Mouse (Mus musculus) activated CD4-positive, CD25-positive, alpha-beta regulatory T cell, adult 4 months (primary cell): ENCODE measurements around the gene Ciart. TPM values are rescaled to one million over a fixed set of nuclear protein-coding genes. Genes with fewer than 3 reads are reported as not detected.
"Not testable (repeated sequence)": the region's sequence is repeated elsewhere in the genome, so short reads cannot be mapped to it uniquely, and the experiment has no call there.

ENCODE experiments used
- ATAC-seq: one replicate; pipeline ENCODE4 v1.8.0; 2017
- polyA plus RNA-seq, 2 experiments: library from polyadenylated mRNA; unstranded; fragments of 100-300 nt; shearing (Covaris generic); gene quantifications; one replicate each; pipeline ENCODE4 v1.2.1; 2017

The Ciart gene
- polyA plus RNA-seq, 2 experiments from 2014 or later = 4.4 to 7.0 TPM

DNA sequence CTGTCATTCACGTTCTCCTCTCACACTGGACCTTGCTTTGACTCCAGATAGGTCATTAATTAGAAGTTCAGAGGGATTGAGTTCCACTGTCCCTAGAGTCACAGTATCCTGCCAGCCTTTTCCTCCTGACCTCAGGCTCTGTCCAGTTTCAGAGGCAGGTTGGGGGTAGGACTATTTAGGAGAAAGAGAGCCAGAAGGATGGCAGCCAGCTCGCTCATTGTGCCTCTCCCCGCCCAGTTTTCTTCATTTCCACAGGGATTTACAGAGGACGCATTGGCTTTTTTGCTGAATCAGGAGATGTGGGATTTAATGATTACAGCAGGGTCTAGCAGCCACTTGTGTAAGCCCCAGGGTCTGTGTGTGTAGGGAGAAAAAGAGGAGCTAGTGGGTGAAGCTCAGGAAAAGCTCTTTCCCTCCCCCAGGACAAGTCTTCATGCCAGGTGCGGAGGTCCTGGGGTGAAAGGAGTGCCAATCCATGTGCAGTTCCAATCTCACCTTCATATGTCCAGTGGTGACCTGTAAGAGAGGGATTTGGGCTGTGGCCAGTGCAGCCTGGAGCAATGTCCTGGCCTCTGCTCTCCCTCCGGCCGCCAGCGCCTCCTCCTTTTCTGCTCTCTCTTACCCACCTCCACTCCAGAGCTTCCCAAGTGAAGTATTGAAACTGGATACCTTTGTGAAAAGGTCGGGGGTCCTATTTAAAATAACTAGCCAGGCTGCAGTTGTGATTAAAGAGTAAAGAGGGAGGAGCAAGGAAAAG lies 19.7 kb upstream of the Ciart start:
- ATAC-seq = no peak

DNA sequence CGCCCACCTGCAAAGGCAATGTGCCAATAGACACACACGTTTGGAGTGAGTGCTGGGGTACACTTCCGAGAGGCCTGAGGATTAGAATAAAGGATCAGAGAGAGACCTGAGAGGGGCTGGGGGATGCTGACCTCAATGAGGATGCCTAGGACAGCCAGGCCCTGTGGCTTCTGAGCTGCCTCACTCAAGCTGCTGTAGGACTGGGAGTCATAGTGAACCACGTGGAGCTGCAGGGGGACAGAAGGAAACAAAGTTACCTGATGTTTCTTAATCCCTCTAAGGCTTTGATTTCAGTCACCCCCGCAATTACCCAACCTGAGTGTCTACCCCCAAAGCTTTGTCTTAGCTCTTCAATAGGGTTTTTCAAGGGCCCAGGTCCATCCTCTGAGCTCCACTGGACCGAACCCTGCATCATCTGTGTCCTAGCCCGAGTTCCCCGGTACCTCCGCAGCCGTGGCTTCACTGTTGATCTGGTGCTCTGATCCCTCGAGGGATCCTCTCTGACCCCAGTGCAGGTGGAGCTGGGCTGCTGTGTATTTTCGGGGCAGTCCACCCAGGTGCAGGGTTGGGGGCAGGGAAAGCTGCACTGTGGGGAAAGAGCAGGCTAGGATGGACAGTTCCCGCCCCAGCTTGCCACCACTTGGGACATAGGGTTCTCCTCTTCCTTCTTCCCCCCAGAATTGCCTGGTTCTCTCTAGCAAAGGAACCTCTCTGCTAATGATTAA lies 17.9 kb upstream of the Ciart start:
- no peak for ATAC-seq

DNA sequence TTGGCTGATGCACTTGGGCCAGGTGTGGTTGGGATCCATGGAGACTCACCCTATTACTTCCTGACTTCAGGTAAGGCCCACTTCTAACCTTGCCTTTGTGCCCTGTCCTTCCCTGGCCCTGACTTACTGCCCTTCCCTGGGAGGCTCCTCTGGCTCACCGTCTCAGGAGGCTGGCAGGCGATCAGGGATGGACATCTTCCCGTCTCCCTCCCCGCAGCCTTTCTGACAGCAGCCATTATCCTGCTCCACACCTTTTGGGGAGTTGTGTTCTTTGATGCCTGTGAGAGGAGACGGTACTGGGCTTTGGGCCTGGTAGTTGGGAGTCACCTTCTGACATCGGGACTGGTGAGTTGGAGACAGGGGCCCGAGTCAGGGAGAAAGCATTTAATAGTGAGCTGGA lies 13.4 kb upstream of the Ciart start:
- ATAC-seq = not testable (repeated sequence)

GRCm38 (mm10) chr3:95894317-95895160 lies 12.5 kb upstream of the Ciart start:
- no peak for ATAC-seq

DNA sequence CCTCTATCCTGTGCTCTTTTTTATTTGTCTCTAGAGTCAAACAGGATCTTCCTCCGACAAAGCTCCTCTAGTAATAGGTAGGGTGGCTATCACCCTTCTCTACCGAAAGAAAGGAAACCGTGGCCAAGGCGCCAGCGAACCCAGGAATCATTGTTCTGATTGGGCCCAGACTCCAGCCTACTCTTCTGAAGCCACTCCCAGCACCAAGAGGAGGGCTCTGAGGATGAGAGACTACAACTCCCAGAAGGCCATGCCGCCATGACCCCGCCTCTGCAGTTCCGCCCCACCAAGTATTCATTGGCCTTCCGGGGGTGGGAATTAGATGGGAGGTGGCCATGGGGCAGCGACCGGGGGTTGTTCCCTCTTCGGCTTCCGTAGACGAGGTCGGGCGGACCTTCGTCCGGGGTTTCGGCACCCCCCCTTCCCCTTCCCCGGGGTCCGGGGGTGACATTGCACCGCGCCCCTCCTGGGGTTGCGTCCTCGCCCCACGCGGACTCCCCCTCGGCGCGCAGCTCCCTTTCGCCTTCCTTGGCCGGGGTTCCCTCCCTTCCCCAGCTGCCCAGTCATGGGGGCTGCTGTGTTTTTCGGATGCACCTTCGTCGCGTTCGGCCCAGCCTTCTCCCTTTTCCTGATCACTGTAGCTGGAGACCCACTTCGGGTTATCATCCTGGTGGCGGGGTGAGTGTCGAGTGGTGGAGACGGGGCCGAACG lies 11.7 kb upstream of the Ciart start, which contains the start of gene Aph1a:
Gene Aph1a (plus strand): TSS at position 364 of the 711 bp plus-strand sequence.
- ATAC-seq = peak; percentile 99

DNA sequence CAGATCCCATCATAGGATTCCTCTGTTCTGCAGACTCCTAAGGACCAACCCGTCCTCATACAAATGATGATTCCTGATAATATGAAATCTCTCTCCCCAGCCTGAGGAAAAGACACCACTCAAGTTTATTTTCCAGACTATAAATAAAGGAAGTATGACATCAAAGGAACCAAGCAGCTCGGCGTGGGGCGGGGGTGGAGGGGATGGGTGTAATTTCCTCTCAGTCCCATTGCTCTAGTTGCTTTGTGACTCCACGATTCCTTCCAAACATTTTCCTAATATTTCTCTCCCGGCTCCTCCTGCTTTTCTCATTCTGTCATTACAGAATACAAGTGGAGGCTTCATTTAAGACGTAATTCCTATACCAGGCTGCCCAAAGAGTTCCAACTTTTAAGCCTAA lies 11.1 kb upstream of the Ciart start:
- ATAC-seq = no peak

DNA sequence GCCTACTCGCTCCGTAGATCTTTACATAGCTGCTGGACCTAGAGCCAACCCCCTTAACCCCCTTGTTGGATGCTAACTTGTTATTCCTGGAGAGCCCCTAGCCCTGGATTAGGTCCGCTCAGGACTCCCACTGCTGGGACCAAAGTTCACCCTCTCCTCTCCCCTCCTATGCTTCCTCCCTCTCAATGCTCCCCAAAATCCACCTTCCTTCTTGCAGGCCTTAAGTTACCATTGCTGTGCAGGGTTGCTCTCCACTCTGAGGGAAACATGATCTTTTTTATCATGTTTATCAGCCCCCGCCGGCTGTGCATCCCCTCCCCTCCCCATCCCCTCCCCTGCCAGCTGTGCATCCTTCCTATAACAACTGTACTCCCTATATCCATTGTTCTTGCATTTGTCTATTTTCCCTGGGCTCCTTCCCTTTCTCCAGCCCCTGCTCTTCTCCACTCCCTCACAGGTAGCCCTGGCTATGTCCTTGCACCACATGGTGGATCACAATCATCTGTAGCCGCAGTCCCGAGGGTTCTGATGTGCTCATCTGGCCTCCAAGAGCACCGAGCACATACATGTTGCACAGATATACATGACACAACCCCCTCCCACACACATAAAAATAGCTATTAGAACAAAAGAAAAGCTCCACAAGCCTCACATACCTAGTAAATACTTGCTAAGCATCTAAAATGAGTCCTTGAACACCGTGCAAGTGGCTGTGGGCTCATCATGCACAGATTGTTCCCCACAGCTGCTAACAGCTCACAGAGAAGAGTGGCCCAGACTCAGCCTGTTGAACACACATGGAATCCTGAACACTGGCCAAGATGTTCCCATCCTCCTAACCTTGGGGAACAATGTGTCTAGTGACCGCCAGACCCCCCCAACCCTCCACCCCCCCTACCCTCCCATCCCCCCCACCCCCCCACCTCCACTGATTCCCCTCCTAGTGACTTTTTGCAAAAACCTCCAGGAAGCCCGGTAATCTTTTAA lies 10.3 kb upstream of the Ciart start:
- no peak for ATAC-seq

- no peak for ATAC-seq
Measured at GRCm38 (mm10) chr3:95891211-95892065, 9.4 kb upstream of the Ciart start, which contains the start of gene BC028528. Gene BC028528 (minus strand): TSS chr3:95892005.

- ATAC-seq = no peak
Measured at GRCm38 (mm10) chr3:95889664-95890063, 7.6 kb upstream of the Ciart start.

GRCm38 (mm10) chr3:95887596-95887995 lies 5.5 kb upstream of the Ciart start:
- no peak for ATAC-seq

DNA sequence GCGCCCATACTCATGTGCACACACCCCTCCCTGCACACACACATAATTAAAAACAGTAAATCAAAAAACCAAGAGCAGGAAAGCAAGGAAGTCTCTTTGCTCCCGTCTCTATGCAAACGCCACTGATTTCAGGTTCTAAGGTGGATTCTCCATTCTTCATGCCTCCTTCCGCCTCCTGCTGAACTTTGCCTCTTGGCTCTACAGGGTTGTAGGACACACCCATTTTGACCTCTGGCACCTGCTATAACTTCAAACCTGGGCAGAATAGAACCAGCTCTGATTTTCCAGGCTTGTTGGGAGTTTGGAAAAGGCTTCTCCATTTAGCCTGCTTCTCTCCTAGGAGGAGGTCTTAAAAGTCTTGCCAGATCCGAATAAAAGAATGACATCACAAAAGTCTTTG lies 2.3 kb upstream of the Ciart start:
- ATAC-seq = no peak

DNA sequence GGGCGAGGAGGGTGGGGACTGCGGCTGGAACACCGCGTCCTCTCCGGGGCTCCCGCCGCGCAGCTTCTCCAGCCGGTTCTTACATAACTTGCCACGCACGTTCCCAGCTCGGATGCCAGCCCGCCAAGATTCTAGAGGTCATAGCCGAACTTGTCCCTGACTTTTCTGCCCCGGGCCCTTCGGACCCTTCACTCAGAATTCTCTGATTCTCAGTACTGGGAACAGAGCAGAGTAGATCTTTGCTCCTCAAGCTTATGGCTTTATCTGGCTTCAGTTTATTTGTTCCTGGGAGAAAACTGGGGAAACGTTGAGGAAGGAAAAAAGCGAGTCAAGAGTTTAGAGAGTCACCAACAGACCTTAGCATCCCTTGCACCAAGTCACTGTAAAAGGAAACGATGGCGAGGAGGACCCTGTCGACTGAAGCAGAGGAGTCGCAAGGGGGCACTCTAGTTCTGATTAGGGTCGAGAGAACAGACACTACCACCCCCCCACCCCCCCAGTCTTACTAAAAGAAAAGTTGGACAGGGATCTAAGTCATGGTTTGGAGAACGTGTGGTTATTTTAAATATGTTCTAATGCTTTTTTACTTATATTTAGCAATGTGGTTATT lies 870 bp upstream of the Ciart start:
- no peak for ATAC-seq

GRCm38 (mm10) chr3:95879063-95879462 lies 3.0 kb downstream of the Ciart start:
- ATAC-seq = no peak

DNA sequence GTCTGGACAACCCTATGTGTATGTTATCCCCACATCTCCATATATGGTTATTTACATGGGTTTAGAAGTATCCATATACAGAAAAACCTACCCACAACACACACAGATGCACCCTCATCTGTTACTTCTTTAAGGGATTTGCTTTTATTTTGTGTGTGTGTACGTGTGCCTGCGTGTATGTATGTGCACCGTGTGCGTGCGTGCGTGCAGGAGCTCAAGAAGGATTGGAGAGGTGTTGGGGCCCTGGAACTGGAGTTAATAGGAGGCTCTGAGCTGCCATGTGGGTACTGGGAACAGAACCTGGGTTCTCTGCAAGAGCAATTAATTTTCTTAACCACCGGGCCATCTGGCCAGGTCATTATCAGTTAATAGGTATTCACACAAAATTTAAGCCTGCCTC lies 10.0 kb downstream of the Ciart start:
- ATAC-seq = no peak

DNA sequence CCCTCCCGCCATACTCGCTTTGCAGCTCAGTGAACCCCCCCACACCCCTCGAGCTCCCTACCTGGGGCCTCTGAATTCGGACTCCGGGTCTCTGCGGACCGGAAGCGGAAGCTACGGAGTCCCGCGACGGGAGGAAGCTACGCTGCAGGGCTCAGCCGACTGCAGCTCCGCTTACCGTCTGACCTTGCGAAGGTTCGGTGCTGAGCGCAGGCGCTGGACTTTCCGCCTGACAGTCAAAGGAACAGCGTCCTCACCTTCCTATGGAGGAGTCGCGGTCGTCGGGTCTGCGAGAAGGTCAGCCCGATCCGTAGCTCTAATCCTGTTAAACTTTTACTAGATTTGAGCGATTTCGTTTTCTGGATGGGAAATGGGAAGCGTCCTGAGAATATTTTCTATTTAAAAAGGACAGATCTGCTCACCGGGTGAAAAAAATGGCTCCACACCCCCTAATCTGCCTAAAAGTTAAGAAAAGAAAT lies 10.6 kb downstream of the Ciart start, which contains the start of gene Mrps21:
Gene Mrps21 (minus strand): TSS at position 128 of the 476 bp plus-strand sequence.
- ATAC-seq = peak; percentile 91

GRCm38 (mm10) chr3:95870976-95871375 lies 11.1 kb downstream of the Ciart start:
- ATAC-seq = no peak

DNA sequence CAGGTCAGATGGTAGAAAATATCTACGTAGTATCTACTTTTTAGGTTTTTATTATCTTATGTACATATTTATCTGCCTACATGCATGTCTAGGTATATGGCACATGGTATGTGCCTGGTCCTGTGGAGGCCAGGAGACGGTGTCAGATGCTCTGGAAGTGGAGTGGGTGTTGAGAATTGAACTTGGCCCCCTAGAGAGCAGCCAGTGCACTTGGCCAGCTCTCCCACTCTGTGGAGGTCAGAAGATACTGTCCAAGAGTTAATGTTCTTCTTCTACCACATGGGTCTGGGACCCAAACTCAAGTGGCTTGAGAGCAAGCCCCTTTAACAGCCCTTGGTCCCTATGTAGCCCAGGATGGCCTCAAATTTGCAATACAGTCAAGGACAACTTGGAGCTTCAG lies 14.6 kb downstream of the Ciart start:
- ATAC-seq = no peak

DNA sequence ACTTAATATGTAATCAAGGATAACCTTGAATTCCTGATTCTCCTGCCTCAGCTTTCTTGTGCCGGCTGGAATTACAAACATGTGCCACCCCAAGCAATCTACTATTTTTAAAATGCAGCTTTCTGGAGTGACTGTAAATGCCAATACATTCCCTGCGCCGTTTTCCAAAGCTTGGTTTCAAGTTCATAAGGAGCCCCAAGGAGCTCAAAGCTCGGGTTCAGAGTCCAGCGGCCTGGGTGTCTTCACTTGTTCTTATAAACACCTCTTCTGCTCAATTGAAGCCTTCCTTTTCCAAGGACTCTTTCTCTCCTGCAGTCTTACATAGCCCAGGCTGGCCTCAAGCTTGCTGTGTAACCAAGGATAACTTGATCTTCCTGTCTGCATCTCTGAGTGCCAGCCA lies 16.0 kb downstream of the Ciart start:
- ATAC-seq = no peak

- no peak for ATAC-seq
Measured at GRCm38 (mm10) chr3:95865571-95865970, 16.5 kb downstream of the Ciart start.
